Mouse (Mus musculus): ENCODE measurements around the gene Lin9.

Gene Lin9

DNA sequence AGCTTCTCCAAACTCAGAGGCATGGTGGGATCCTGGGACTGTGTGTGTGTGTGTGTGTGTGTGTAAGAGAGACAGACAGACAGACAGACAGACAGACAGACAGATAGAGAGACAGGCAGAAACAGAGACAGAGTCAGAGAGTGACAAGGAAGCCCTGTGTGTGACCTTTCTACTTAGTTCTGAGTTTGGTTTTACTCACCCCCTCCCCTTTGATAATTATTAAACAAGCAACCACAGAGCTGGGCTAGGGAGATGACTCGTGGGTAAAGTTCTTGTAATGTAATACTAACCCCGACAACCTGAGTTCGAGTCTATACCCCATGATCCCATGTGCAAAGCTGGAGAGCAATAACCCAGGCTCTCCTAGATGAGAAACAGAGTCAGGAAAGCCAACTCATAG, 66.9 kb downstream of the Lin9 start:
- no peak for DNase-seq (ENCODE audit: low spot score in 2 of 2)

DNA sequence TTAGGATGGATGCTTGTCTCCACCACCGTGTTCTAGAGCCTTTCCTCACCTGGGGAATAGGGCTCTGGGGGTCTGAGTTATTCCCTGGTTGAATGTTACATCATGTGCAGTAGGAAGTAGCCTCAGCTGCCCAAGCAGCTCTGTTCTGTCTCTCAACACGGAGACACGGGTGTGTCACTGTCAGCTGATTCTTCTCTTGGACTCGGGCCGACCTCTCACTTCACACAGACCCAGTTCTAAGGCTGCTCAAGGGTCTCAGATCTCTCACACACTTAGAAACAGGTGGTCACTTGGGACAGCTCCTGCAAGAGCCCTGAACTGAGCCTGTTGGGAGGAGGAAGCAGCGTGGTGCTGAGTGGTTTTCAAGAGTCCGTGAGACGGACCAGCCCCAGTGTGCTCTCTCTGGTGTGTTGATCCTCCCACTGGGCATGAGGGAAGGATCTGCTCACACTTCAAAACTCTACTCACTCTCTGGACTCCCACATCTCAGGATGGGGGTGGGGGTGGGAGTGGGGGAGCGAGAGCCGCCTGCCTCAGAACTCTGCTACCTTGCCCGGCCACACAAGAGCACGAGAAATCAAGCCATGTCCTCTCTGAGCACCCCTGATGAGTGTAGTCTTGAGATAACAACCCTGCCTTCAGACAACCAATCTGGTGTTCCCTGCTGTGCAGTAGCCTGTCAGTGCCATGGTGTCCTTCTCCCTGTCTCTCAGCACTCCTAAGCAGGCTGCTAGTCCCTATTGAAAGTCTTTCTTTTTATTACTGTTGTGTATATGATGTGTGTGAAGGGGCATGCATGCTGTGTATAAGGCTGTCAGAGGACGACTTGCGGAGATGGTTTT, 68.2 kb downstream of the Lin9 start:
- DNase-seq (ENCODE audit: low spot score in 2 of 2): no peak

DNA sequence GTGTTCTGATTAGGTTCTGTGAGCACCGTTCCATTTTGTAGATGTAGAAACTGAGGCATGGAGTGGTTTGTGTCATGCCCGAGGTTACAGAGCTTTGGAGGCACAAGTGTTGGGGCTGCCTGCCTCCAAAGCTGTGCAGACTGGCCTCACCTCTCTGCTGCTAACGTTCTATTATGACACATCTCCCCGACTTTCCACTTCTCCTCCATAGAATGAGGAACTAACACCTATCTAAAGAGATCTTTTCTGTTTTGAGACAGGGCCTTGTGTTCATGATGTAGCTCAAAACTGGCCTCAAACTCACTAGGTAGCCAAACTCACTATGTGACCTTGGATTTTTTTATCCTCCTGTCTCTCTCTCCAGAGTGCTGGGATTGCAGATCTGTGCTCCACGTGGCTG, 77.8 kb downstream of the Lin9 start:
- no peak for DNase-seq (ENCODE audit: low spot score in 2 of 2)

DNA sequence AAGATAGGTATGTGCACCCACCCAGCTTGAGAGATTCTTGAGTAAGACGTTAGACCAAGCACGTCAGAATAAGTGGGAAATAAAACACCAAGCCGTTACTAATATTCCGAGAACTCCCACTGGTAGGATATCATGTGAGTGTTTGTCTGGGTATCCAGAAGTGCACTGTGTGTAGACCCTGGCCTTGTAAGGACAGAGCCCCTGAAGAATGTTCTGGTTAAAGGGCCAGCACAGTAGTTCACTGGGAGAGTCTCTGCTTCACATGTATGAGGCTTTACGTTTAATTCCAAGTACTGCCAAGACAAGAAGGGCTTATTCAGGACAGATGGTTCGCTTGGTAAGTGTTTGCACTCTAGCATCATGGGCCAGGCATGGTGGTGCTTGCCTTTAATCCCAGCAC, 78.5 kb downstream of the Lin9 start:
- DNase-seq (ENCODE audit: low spot score in 2 of 2): no peak

DNA sequence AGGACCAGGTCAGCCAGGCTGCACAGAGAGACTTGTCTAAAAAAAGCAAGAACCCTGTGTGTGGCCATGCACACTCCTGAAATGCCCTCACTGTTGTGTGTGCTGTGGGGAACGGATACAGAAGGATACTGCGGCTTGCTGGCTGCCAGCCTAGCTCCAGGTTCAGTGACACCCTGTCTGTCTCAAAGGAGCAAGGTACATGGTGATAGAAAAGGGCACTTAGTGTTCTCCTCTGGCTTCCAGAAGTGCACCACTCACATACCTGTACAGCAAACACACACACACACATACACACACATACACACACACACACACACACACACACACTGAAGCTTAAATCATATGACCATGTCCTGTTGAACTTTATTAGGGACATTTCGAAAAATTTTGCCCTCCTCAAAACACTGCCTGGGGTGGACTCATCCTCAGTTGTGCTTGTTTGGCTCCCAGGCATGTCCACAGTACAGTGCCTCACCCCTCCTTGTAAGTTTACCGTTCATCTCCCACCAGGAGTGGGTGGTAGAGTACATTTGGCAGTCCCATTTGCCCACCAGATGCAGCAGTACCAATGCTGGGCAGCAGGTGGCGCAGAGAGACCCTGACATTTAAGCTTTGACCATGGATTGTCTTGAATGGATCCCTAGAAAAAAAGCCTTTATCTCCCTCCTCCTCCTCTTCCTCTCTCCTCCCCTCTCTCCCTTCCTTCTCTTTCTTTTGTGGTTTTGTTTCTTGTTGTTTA, 79.2 kb downstream of the Lin9 start:
- peak; percentile 66 to 77 for DNase-seq (ENCODE audit: low spot score in 2 of 2)

DNA sequence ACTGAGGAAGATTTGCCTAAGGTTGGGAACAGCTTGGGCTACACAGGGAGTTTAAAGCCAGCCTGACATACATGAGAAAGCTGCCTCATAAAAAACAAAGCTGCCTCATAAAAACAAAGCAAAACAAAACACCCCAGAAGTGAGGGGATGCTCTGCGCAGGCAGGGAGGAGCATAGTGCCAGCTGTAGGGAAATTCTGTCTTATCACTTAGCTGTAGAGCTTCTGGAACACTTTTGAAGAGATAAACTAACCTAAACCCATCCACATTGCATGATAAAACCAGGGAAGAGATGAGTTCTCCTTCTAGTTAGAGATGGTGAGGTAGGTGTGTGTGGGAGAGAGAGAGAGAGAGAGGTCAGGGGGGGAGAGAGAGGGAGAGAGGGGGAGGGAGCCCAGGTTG, 81.7 kb downstream of the Lin9 start:
- no peak for DNase-seq (ENCODE audit: low spot score in 2 of 2)

DNA sequence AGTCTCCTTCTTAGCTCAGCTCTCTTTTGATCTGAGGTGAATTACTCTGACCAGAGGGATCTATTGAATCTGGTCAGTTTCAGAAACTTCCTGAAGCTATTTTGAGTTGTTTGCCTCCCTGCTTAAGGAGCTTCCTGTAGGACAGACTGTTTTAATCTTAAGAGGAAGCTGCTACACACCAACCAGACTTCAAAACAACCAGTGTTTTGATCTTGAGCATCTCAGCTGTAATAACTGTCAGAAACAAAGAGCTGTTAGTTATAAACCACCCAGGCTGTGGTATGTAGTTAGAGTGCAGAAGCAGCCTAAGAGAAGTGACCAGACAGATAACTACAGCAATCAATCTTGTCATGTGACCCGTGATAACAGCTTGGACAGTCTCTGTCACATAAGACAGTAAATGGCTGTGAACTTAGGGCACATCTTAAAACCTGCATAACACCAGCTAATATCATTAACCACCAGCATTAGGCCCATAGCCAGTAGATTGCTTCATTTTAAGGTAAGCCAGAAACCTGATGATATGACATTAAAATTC, 82.8 kb downstream of the Lin9 start:
- no peak for DNase-seq (ENCODE audit: low spot score in 2 of 2)

DNA sequence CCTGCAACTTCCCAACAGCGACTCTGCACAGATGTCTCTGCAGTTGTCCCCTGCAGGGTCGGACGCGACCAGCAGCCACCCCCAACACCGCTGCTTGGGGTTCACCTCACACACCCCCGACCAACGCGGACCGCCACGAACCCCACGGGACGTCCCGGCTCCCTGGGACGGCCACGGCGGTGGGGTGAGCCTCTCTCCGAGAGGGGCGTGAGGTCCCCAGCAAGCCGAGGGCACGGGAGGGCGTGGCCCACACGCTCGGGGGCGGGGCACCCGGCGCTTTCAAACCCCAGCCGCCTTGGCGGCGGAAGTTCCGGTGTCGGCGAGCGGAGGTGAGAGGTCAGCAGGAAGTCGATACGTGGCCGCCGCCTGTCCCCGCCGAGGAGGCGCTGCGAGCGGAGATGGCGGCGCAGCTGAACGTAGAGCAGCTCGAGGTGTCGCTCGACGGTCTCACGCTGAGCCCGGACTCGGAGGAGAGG, 84.8 kb downstream of the Lin9 start, which contains the start of gene Acbd3:
TSS of gene Acbd3 (plus strand) at position 340 of the 476 bp plus-strand sequence.
- peak; percentile 72 to 86 for DNase-seq (ENCODE audit: low spot score in 2 of 2)

DNA sequence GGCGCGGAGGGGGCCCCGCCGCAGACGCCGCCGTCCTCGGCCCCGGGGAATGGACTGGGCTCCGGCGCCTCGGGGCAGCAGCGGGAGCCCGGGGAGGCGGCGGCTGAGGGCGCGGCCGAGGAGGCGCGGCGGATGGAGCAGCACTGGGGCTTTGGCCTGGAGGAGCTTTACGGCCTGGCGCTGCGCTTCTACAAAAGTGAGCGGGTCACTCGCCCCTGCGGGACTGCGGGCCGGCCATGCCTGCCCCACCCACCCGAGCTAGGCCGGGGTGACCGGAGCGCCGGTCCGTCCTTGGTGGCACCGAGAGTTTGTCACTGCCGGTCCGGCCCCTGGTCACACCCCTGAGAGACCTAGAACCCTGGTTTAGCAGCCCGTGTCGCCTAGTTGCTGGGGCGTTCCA, 85.2 kb downstream of the Lin9 start:
- DNase-seq (ENCODE audit: low spot score in 2 of 2): no peak

DNA sequence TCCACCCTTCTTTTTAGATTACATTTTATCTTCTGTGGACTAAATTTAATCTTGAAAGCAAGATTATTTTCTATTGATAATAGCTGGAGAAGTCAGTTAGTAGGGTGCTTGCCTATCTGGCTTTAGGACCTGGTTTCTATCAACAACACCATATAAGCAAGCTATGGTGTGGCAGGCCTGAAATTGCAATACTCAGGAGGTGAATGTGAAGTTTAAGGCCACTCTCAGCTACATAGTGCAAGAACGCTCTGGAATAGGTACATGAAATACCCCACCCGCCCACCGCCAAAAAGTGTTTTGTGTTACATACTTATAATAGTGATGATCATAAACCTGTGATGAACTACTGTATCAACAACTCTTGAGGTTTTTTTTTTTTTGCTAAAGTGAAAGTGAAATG, 88.3 kb downstream of the Lin9 start:
- DNase-seq (ENCODE audit: low spot score in 2 of 2): no peak

All from frontal cortex, postnatal 25 days (tissue).